Mouse (Mus musculus): ENCODE data around the gene Wdr83. TPM values are rescaled to one million over a fixed set of nuclear protein-coding genes. Genes with fewer than 3 reads are reported as not detected.
"Not testable (repeated sequence)": the region's sequence is repeated elsewhere in the genome, so short reads cannot be mapped to it uniquely, and the experiment has no call there.

Wdr83 gene
- polyA plus RNA-seq, 1 experiment from 2014 or later: 57.9 TPM

DNA sequence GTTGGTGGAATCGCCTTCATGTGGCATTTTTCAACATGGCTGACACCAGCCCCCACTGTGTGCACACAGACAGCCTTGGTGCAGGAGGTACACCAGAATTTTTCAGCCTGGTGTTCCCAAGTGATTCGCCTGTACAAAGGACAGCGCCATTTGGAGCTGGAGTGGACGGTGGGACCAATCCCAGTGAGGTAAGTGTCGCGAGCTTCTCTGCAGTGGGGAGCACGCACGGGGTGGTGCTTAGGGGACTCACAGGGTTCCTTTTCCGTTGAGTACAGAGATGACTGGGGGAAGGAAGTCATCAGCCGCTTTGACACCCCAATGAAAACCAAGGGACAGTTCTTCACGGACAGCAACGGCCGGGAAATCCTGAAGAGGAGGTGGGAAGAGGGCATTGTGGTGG is 13.9 kb upstream of the Wdr83 start:
- Histone ChIP-seq H3K4me1 (no peaks in the 10 kb centered on the region), H3K27ac (no peak overlapping the region), H3K9me3 (no peaks in the 10 kb centered on the region), H3K4me2 (replicated peaks) (no peak overlapping the region), H3K4me3 (no peak overlapping the region), H3K27me3 (replicated peaks) (no peaks in the 10 kb centered on the region), H3K9ac (no peak overlapping the region), H3K36me3 (peaks cover 43% of the 10 kb centered on the region)
- ATAC-seq (ENCODE audit: low FRiP score, low read depth): no peak
- 93% methylated on average over 13 of the region's 13 CpGs for WGBS

GRCm38 (mm10) chr8:85091526-85092090 is 10.5 kb upstream of the Wdr83 start:
- no peak for ATAC-seq (ENCODE audit: low FRiP score, low read depth)
- Histone ChIP-seq H3K9ac (no peak overlapping the region), H3K27ac (no peak overlapping the region), H3K4me1 (no peaks in the 10 kb centered on the region), H3K9me3 (no peaks in the 10 kb centered on the region), H3K36me3 (peaks cover 42% of the 10 kb centered on the region), H3K4me3 (no peak overlapping the region), H3K4me2 (replicated peaks) (no peak overlapping the region), H3K27me3 (replicated peaks) (no peaks in the 10 kb centered on the region)
- WGBS: 33% methylated on average over 21 of the region's 21 CpGs

DNA sequence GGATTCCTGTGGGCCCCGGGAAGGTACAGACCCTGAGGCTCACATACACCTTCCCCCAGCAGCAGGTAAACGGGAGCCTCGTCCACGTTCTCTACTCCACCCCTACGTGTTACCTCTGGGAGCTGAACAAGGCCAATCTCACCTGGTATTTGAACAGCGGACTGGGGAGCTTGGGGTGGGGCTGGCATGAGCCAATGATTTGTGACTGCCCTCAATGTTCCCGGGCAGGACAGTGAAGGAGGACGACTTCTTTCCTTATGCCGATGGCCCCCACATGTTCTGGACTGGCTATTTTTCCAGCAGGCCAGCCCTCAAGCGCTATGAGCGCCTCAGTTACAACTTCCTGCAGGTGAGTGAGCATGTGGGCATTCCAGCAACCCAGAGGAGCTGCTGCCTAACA is 9.8 kb upstream of the Wdr83 start:
- Histone ChIP-seq H3K4me1 (no peaks in the 10 kb centered on the region), H3K9me3 (no peaks in the 10 kb centered on the region), H3K9ac (no peak overlapping the region), H3K4me2 (replicated peaks) (no peak overlapping the region), H3K27ac (no peak overlapping the region), H3K27me3 (replicated peaks) (no peaks in the 10 kb centered on the region), H3K36me3 (peaks cover 36% of the 10 kb centered on the region), H3K4me3 (no peak overlapping the region)
- 92% methylated on average over 11 of the region's 11 CpGs for WGBS
- no peak for ATAC-seq (ENCODE audit: low FRiP score, low read depth)

DNA sequence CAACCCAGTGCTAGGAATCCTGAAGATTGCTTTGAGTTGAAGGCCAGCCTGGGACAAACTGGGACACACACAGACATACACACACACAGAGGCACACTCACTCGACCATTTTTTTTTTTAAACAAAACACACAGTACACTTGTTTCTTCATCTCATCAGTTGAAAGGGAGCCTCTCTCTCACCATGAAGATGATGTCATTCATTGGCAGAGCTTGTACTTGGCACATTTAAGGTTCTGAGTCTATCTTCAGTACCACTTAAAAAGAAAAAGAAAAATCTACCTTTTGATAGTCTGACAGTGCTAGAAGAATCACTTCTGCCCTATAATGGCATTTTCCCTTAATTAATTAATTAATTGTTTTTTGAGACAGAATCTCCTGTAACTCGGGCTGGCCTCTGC is 7.7 kb upstream of the Wdr83 start:
- H3K36me3 ChIP-seq: peaks cover 33% of the 10 kb centered on the region
- ATAC-seq (ENCODE audit: low FRiP score, low read depth): no peak
- WGBS: 84% methylated on average over 2 of the region's 2 CpGs

DNA sequence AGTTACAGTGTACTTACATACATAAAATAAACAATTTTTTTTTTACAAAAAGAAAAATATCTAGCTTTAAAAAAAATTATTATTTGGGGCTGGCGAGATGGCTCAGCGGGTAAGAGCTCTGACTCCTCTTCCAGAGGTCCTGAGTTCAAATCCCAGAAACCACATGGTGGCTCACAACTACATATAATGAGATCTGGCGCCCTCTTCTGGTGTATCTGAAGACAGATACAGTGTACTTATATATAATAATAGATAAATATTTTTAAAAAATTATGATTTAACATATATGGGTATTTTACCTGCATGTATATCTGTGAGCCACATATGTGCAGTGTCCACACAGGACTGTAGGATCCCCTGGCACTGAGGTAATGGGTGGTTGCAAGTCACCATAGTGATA is 5.1 kb upstream of the Wdr83 start:
- Histone ChIP-seq H3K27ac (no peak overlapping the region), H3K36me3 (peaks cover 30% of the 10 kb centered on the region), H3K4me3 (no peak overlapping the region), H3K9me3 (no peaks in the 10 kb centered on the region), H3K27me3 (replicated peaks) (no peaks in the 10 kb centered on the region), H3K4me1 (peaks cover 21% of the 10 kb centered on the region), H3K9ac (no peak overlapping the region), H3K4me2 (replicated peaks) (no peak overlapping the region)
- no peak for ATAC-seq (ENCODE audit: low FRiP score, low read depth)
- WGBS: 79% methylated on average over 3 of the region's 3 CpGs

More for the DNA sequence above, 7.7 kb upstream of the Wdr83 start:
- no peak overlapping the region for H3K4me2 ChIP-seq (replicated peaks)
- no peaks in the 10 kb centered on the region for H3K27me3 ChIP-seq (replicated peaks)
- H3K9ac ChIP-seq: no peak overlapping the region
- 0 out of 2 replicates have a peak, but pooled peaks cover 2% of the 10 kb centered on the region for H3K4me1 ChIP-seq
- no peak overlapping the region for H3K27ac ChIP-seq
- no peak overlapping the region for H3K4me3 ChIP-seq
- no peaks in the 10 kb centered on the region for H3K9me3 ChIP-seq

DNA sequence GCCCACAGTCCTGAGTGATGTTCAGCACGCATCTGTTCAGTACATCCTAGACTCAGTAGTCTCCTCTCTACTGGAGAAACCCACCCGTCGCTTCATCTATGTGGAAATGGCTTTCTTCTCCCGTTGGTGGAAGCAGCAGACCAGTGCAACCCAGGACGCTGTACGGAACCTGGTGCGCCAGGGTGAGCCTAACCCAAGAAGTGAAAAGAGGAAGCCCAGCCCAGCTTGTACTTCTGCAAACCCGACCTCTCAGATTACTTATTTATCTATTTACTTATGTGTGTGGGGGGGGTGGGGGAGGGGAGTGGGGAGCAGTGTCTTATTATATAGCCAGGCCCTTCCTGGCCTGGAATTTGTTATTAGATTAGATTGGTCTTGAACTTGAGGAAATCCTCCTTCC is 3.5 kb upstream of the Wdr83 start:
- Histone ChIP-seq H3K4me3 (no peak overlapping the region), H3K27me3 (replicated peaks) (no peaks in the 10 kb centered on the region), H3K9me3 (no peaks in the 10 kb centered on the region), H3K9ac (no peak overlapping the region), H3K4me2 (replicated peaks) (0 out of 2 replicates have a peak overlapping the region, but pooled peaks have one; percentile 91), H3K27ac (no peak overlapping the region), H3K36me3 (peaks cover 24% of the 10 kb centered on the region), H3K4me1 (peaks cover 26% of the 10 kb centered on the region)
- WGBS: 89% methylated on average over 8 of the region's 8 CpGs
- ATAC-seq (ENCODE audit: low FRiP score, low read depth): no peak

DNA sequence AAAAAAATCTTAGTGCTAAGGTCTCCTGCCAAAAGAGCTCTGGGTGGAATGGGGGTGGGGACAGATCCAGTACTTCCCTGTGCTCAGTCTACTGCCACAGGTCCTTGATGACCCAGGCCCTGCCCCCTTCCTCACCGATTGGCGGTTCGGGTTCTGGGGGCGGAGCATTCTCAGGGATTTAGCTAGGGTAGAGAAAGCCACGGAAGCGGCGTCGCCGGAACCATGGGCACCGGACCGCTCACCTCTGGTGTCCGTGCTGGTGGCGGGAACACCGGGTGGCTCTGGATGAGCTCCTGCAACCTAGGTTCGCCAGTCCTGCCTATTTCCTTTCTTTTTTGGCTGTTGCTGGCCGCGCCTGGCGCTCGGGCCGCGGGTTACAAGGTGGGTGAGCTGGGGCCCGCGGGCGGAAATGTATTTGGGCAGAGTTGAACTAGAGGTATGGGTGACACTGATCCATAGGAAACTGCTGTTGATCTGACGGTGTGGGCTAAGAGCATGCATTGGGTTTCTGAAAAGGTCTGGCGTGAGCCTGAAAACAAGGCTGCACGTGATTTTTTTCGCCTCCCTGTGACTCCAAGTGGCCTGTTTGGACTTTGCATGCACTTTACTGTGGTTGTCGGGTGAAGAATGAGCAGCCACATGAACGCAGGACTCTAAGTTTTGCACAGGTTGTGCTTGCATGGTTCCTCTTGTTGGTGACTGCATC is 2.2 kb upstream of the Wdr83 start, which contains the start of gene Man2b1:
TSS of gene Man2b1 (plus strand) at position 163 of the 706 bp plus-strand sequence.
- H3K4me1 ChIP-seq: peaks cover 30% of the 10 kb centered on the region
- peak within 1 kb of the TSS; percentile 91 for H3K4me2 ChIP-seq (replicated peaks)
- no peaks in the 10 kb centered on the region for H3K27me3 ChIP-seq (replicated peaks)
- H3K36me3 ChIP-seq: peaks cover 18% of the 10 kb centered on the region
- 1% methylated on average over 30 of the region's 30 CpGs for WGBS
- no peaks in the 10 kb centered on the region for H3K9me3 ChIP-seq
- H3K9ac ChIP-seq: peak within 1 kb of the TSS; percentile 74
- ATAC-seq (ENCODE audit: low FRiP score, low read depth): peak; percentile 72
- H3K27ac ChIP-seq: no peak within 1 kb of the TSS
- peak within 1 kb of the TSS; percentile 57 for H3K4me3 ChIP-seq

- H3K4me1 ChIP-seq: peaks cover 32% of the 10 kb centered on the region
- not testable (repeated sequence) for ATAC-seq (ENCODE audit: low FRiP score, low read depth); H3K27ac ChIP-seq; H3K4me3 ChIP-seq; H3K27me3 ChIP-seq (replicated peaks); H3K9me3 ChIP-seq; H3K9ac ChIP-seq
- 92% methylated on average over 4 of the region's 4 CpGs for WGBS
- H3K4me2 ChIP-seq (replicated peaks): peak overlapping the region; percentile 4; the same call in 1 of the 2 replicates
- peaks cover 16% of the 10 kb centered on the region for H3K36me3 ChIP-seq
Measured at GRCm38 (mm10) chr8:85082169-85082568, 1.1 kb upstream of the Wdr83 start.

DNA sequence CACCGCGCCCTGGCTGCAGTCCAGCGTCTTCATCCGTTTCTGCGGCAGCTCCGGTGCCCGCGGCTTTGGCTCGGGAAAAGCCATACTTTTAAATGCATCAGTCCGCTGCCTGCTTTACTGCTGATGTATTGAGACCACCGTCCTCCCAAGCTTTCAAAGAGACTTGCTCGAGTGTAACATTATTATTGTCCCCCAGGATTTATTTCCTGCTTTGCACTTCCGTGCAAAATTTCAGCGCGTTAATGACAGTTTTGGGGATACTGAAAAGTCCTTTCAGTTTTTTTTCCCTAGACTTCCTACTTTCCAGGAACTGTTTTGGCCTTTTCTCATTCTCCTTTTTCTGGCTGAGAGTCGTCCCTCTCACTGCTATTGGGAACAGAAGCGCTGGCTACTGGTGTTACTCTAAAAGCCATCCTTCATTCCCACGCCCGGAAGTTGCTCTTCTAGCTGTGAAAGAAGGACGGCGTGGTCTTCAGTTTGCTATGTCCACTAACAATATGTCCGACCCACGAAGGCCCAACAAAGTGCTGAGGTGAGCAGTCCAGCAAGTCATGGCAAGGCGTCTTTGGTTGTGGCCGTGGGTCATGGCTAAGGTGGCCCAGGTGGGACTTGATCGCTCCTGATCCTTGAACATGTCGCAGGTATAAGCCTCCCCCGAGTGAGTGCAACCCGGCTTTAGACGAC is 432 bp downstream of the Wdr83 start, which contains the start of gene Wdr83os:
TSS of gene Wdr83os (plus strand) at position 209 of the 684 bp plus-strand sequence.
- Histone ChIP-seq H3K9ac (peak within 1 kb of the TSS; percentile 88), H3K27ac (peak within 1 kb of the TSS; percentile 15; the same call in 1 of the 2 replicates), H3K4me1 (peaks cover 32% of the 10 kb centered on the region), H3K36me3 (peaks cover 22% of the 10 kb centered on the region), H3K4me3 (peak within 1 kb of the TSS; percentile 76), H3K9me3 (no peaks in the 10 kb centered on the region), H3K4me2 (replicated peaks) (peak within 1 kb of the TSS; percentile 91), H3K27me3 (replicated peaks) (no peaks in the 10 kb centered on the region)
- under 1% methylated on average over 30 of the region's 30 CpGs for WGBS
- peak; percentile 15; the same call in 1 of the 2 replicates for ATAC-seq (ENCODE audit: low FRiP score, low read depth)

GRCm38 (mm10) chr8:85080214-85080531 is 933 bp downstream of the Wdr83 start:
- H3K4me2 ChIP-seq (replicated peaks): peak overlapping the region; percentile 91
- H3K36me3 ChIP-seq: peaks cover 22% of the 10 kb centered on the region
- H3K9ac ChIP-seq: peak overlapping the region; percentile 88
- H3K4me1 ChIP-seq: peaks cover 32% of the 10 kb centered on the region
- 1% methylated on average over 25 of the region's 25 CpGs for WGBS
- no peaks in the 10 kb centered on the region for H3K9me3 ChIP-seq
- ATAC-seq (ENCODE audit: low FRiP score, low read depth): no peak
- H3K4me3 ChIP-seq: peak overlapping the region; percentile 76
- H3K27ac ChIP-seq: peak overlapping the region; percentile 15; the same call in 1 of the 2 replicates
- no peaks in the 10 kb centered on the region for H3K27me3 ChIP-seq (replicated peaks)

DNA sequence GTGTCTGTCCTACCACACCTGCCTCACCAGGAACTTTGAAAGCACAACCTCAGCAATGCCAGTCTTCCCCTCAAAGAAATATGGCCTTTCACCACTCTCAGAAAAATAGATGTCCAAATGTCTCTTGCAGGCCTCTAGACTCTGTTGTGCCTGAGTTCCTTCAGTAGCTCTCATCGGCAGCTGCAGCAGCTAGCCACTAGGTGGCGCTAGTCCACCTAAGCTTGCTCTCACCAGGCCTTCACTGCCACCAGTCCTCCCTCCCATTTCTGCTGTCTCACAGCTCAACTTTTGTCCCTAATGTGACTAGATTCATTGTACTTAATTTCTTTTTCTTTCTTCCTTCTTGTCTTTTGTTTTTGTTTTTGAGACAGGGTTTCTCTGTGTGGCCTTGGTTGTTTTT is 4.1 kb downstream of the Wdr83 start:
- Histone ChIP-seq H3K9me3 (no peaks in the 10 kb centered on the region), H3K9ac (no peak overlapping the region), H3K27ac (no peak overlapping the region), H3K4me3 (no peak overlapping the region), H3K36me3 (peaks cover 37% of the 10 kb centered on the region), H3K4me2 (replicated peaks) (no peak overlapping the region), H3K27me3 (replicated peaks) (no peaks in the 10 kb centered on the region), H3K4me1 (peaks cover 31% of the 10 kb centered on the region)
- ATAC-seq (ENCODE audit: low FRiP score, low read depth): peak; percentile 31; the same call in 1 of the 2 replicates
- WGBS: 0% methylated on average over 2 of the region's 2 CpGs

- H3K36me3 ChIP-seq: peaks cover 37% of the 10 kb centered on the region
- 72% methylated on average over 9 of the region's 9 CpGs for WGBS
- ATAC-seq (ENCODE audit: low FRiP score, low read depth): no peak
Measured at GRCm38 (mm10) chr8:85076001-85076400, 5.1 kb downstream of the Wdr83 start.

More at GRCm38 (mm10) chr8:85076001-85076400, 5.1 kb downstream of the Wdr83 start:
- H3K9ac ChIP-seq: no peak overlapping the region
- H3K9me3 ChIP-seq: no peaks in the 10 kb centered on the region
- H3K27ac ChIP-seq: no peak overlapping the region
- H3K4me1 ChIP-seq: peaks cover 24% of the 10 kb centered on the region
- no peak overlapping the region for H3K4me3 ChIP-seq
- no peaks in the 10 kb centered on the region for H3K27me3 ChIP-seq (replicated peaks)
- no peak overlapping the region for H3K4me2 ChIP-seq (replicated peaks)
